Mouse (Mus musculus) bone marrow, adult 2 months (tissue): Measurements from ENCODE around the gene Eef1g.

Experiments
- CTCF ChIP-seq: fragments of 200-500 bp; IDR thresholded peaks from 2 replicates; pipeline ENCODE4 v1.5.1; 2011; ENCODE audit warnings: low read length, control low read depth; ENCODE audit not compliant: control insufficient read depth, insufficient read depth
- POLR2A ChIP-seq: fragments of 200-500 bp; IDR thresholded peaks from 2 replicates; pipeline ENCODE4 v1.6.1; 2011; ENCODE audit warnings: low read depth, mild to moderate bottlenecking, control low read depth, low read length, borderline replicate concordance; ENCODE audit not compliant: control insufficient read depth

DNA sequence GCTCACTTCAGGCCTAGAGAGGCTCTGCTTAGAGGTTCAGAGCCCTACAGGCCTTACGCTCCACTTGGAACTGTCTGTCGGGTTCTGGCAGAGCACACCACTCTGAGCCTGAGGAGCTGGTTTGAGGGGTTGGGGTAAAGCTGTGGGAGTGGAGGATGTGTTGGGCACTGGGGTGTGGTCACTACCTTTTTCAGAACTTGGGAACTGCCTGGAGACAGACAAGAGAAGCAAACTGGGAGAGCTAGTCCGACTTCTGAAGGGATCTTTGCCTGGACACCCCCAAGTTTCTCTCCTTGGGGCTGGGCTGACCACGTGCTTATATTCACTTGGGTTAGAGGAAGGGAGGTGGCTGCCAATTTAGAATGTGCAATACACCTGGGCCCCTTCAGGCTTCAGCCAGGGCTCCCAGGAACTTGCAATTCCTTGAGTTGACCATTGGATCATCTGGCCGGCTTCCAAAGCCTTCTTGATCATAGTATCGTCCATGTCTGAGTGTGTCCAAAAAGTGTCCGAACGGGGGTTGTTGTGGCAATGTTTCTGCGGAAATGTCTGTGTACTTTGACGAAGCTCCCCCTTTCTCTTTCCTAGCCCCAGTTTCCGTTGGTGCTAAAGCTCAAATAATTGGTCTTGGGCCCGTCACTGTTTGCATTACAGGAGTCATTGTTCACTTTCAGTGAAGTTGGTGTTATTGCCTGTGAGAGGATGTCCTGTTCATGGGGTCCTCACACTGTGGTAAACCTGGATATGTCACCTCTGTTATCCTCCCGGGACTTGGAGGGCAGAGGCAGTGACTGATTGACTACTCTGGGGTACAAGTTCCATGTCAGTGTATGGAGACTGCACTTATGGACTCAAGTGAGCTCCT lies 25.3 kb downstream of the Eef1g start:
- TF ChIP-seq CTCF (no peak), POLR2A (no peak)
